Mouse (Mus musculus) liver, adult 2 months (tissue): ENCODE measurements around the gene Rps19. TPM values are rescaled to one million over a fixed set of nuclear protein-coding genes. Genes with fewer than 3 reads are reported as not detected.

Experiments used
- DNase-seq: peaks from one replicate; pipeline ENCODE4 v3.0.0-alpha.2; 2011; ENCODE audit warnings: low read depth, low spot score; ENCODE audit errors: extremely low read depth
- H3K27ac ChIP-seq: fragments of 200-500 bp; replicated peaks from 2 replicates; pipeline ENCODE4 v1.5.1; 2012; ENCODE audit warnings: low read depth, mild to moderate bottlenecking, control low read depth, inconsistent platforms, low read length; ENCODE audit not compliant: insufficient read depth
- H3K27me3 ChIP-seq: fragments of 200-500 bp; 2 replicates; pipeline ENCODE4 v1.6.1; 2012; ENCODE audit warnings: mild to moderate bottlenecking, moderate library complexity, low read length, inconsistent platforms; ENCODE audit not compliant: control insufficient read depth, insufficient read depth
- H3K36me3 ChIP-seq: fragments of 200-500 bp; 2 replicates; pipeline ENCODE4 v1.6.1; 2012; ENCODE audit warnings: low read length, inconsistent platforms; ENCODE audit not compliant: control insufficient read depth, insufficient read depth
- H3K4me1 ChIP-seq: fragments of 200-500 bp; 2 replicates; pipeline ENCODE4 v1.6.1; 2011; ENCODE audit warnings: low read length; ENCODE audit not compliant: control insufficient read depth, insufficient read depth
- H3K4me3 ChIP-seq: fragments of 200-500 bp; 2 replicates; pipeline ENCODE4 v1.5.1; 2011; ENCODE audit warnings: low read depth, mild to moderate bottlenecking, control low read depth, low read length, moderate library complexity; ENCODE audit not compliant: insufficient read depth
- H3K79me2 ChIP-seq: fragments of 200-500 bp; 2 replicates; pipeline ENCODE4 v1.6.1; 2012; ENCODE audit warnings: inconsistent platforms, mild to moderate bottlenecking, low read length, moderate library complexity; ENCODE audit not compliant: control insufficient read depth, insufficient read depth
- H3K9ac ChIP-seq: fragments of 200-500 bp; 2 replicates; pipeline ENCODE4 v1.6.1; 2012; ENCODE audit warnings: low read depth, mild to moderate bottlenecking, control low read depth, inconsistent platforms, low read length
- CTCF ChIP-seq: fragments of 200-500 bp; IDR thresholded peaks from 2 replicates; pipeline ENCODE4 v1.5.1; 2011; ENCODE audit warnings: low read depth, low read length, control low read depth
- POLR2A ChIP-seq: fragments of 200-500 bp; IDR thresholded peaks from 2 replicates; pipeline ENCODE4 v1.6.1; 2011; ENCODE audit warnings: low read length, control low read depth; ENCODE audit not compliant: insufficient read depth; ENCODE audit errors: extremely low read depth
- WGBS: fragments of 180-500 bp; shearing (Covaris S2); methylation state at CpG from one replicate; pipeline ENCODE4 v1.1.7; 2018; 5-methylcytosine and 5-hydroxymethylcytosine counted together
- polyA plus RNA-seq: library from polyadenylated mRNA; depleted of rRNA; stranded (reverse); fragments of >200 nt; gene quantifications from 2 replicates; pipeline ENCODE4 v1.2.3, GENCODE M21; 2012
- total RNA-seq: library from RNA; depleted of rRNA; stranded (reverse); fragments of >200 nt; gene quantifications from 2 replicates; pipeline ENCODE4 v1.2.3, GENCODE M21; 2014

Rps19 gene
- total and polyA plus RNA-seq, 2 experiments, result 205 to 262 TPM

DNA sequence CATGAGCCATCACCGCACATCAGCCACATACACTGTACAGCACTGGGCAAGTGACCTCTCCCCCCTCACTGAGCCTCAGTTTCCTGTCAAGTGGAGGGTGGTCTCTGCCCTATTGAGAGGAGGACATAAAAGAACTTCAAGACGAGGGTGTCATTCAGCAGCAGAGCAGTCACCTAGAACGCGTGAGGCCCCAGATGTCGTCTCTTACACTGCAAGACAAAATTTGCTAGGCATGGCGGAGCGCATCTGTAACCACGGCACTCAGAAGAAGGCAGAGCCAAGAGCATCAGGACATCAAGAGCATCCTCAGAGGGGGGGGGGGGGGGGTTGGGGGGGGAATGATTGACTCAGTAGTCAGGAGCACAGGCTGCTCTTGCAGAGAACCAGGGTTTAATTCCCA is 12.1 kb downstream of the Rps19 start:
- TF ChIP-seq CTCF (no peak), POLR2A (no peak)
- DNase-seq, result no peak

GRCm38 (mm10) chr7:24897224-24897623 is 13.1 kb downstream of the Rps19 start, which contains the start of gene Cd79a:
TSS of gene Cd79a (plus strand) at chr7:24897381.
- H3K4me1 ChIP-seq, result peaks cover 2% of the 10 kb centered on the region; the same call in 1 of the 2 replicates
- H3K27me3 ChIP-seq, result no peaks in the 10 kb centered on the region
- no peak for DNase-seq
- 72% methylated on average over 12 of the region's 12 CpGs for WGBS
- no peak within 1 kb of the TSS for H3K9ac ChIP-seq
- no peak within 1 kb of the TSS for H3K4me3 ChIP-seq
- H3K27ac ChIP-seq, result no peak within 1 kb of the TSS
- H3K36me3 ChIP-seq, result no peaks in the 10 kb centered on the region
- no peaks in the 10 kb centered on the region for H3K79me2 ChIP-seq
- TF ChIP-seq POLR2A (no peak), CTCF (no peak)

More for the DNA sequence above, 12.1 kb downstream of the Rps19 start:
- Histone ChIP-seq H3K9ac (no peak overlapping the region), H3K27me3 (no peaks in the 10 kb centered on the region), H3K4me1 (no peaks in the 10 kb centered on the region), H3K27ac (no peak overlapping the region), H3K4me3 (no peak overlapping the region), H3K36me3 (no peaks in the 10 kb centered on the region), H3K79me2 (no peaks in the 10 kb centered on the region)
- WGBS, result 90% methylated on average over 8 of the region's 8 CpGs

DNA sequence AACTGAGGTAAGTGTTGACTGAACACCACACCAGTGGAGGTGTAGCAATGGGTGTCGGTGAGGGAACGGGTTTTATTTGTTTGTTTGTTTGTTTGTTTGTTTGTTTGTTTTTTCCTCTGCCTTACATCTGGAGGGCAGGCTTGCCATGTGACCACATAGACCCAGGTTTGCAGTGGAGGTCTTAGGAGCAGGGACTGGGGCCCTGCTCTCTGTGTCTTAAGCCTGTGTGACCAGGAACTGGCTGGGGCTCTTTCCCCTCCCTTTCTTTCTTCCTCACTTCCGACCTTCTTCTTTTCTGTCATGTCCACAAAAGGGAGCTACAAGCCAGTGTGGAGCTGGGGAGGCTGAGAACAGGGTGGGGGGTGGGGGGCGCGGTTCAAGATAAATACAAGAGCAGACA is 13.8 kb downstream of the Rps19 start:
- Histone ChIP-seq H3K36me3 (no peaks in the 10 kb centered on the region), H3K4me3 (no peak overlapping the region), H3K27me3 (no peaks in the 10 kb centered on the region), H3K4me1 (peaks cover 4% of the 10 kb centered on the region; the same call in 1 of the 2 replicates), H3K27ac (no peak overlapping the region), H3K9ac (no peak overlapping the region), H3K79me2 (no peaks in the 10 kb centered on the region)
- WGBS, result 75% methylated on average over 5 of the region's 5 CpGs
- DNase-seq, result no peak
- TF ChIP-seq CTCF (no peak), POLR2A (no peak)

GRCm38 (mm10) chr7:24901114-24901513 is 16.9 kb downstream of the Rps19 start:
- Histone ChIP-seq H3K79me2 (peaks cover 8% of the 10 kb centered on the region; the same call in 1 of the 2 replicates), H3K27me3 (no peaks in the 10 kb centered on the region), H3K9ac (no peak overlapping the region), H3K4me1 (peaks cover 8% of the 10 kb centered on the region), H3K4me3 (no peak overlapping the region), H3K27ac (no peak overlapping the region), H3K36me3 (no peaks in the 10 kb centered on the region)
- DNase-seq, result no peak
- TF ChIP-seq CTCF (no peak), POLR2A (no peak)
- 75% methylated on average over 6 of the region's 6 CpGs for WGBS

GRCm38 (mm10) chr7:24901842-24902241 is 17.7 kb downstream of the Rps19 start:
- Histone ChIP-seq H3K27ac (peak overlapping the region; percentile 73), H3K27me3 (no peaks in the 10 kb centered on the region), H3K36me3 (no peaks in the 10 kb centered on the region), H3K4me1 (peaks cover 11% of the 10 kb centered on the region), H3K79me2 (peaks cover 8% of the 10 kb centered on the region; the same call in 1 of the 2 replicates), H3K9ac (no peak overlapping the region), H3K4me3 (no peak overlapping the region)
- 59% methylated on average over 1 of the region's 1 CpGs for WGBS
- TF ChIP-seq CTCF, result no peak
- TF ChIP-seq POLR2A, result no peak
- DNase-seq, result no peak

GRCm38 (mm10) chr7:24902264-24902629 is 18.1 kb downstream of the Rps19 start:
- Histone ChIP-seq H3K36me3 (no peaks in the 10 kb centered on the region), H3K79me2 (peaks cover 8% of the 10 kb centered on the region; the same call in 1 of the 2 replicates), H3K4me3 (peak overlapping the region; percentile 72), H3K27me3 (no peaks in the 10 kb centered on the region), H3K4me1 (peaks cover 11% of the 10 kb centered on the region), H3K9ac (peak overlapping the region; percentile 88), H3K27ac (peak overlapping the region; percentile 73)
- no peak for DNase-seq
- no peak for TF ChIP-seq POLR2A
- no peak for TF ChIP-seq CTCF
- 66% methylated on average over 2 of the region's 2 CpGs for WGBS
